22 mouse cellular contexts compared by ENCODE assay signal in the genomic region with DNA sequence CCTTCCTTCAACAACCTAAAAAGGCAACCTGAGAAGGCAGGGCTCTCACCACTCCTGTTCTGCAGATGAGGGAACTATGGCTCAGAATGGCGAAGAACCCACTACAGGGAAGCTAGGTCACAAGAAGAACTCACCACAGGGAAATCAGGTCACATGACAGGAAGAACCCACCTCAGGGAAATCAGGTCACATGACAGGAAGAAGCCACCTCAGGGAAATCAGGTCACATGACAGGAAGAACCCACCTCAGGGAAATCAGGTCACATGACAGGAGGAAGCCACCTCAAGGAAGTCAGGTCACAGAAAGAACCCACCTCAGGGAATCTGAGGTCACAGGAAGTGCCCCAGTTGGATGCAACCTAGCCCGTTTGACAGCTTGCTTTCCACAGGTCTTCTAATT.
DNase-seq lines count a peak whose midpoint lies in the region; TF ChIP-seq lines count a peak whose summit lies in the region.
"Had no signal": no experiment of that assay in that cellular context is flagged by ENCODE, and none has a peak within 500 bp of the region (broad histone marks: within the 10 kb centered on the region; RNA-seq: fewer than 3 reads in every experiment).

No protein-coding gene starts in this region.

- TF ChIP-seq CTCF in CH12.LX (conservative IDR thresholded peaks at IDR 0.05 in 1 of 2, IDR thresholded peaks at IDR 0.05 in 1 of 2; ENCODE audit: low read depth in 2 of 2, low read length in 2 of 2) = no peak

- H3K27me3 ChIP-seq in CH12.LX (replicated peaks) = peaks cover 12% of the 10 kb centered on the region
- H3K27me3 ChIP-seq: embryonic facial prominence, embryonic 12.5 days; embryonic facial prominence, embryonic 15.5 days; forebrain, embryonic 12.5 days; forebrain, embryonic 15.5 days; hindbrain, embryonic 12.5 days; hindbrain, embryonic 15.5 days had no signal

- H3K9ac ChIP-seq in CH12.LX (ENCODE audit: insufficient read depth, low read depth) = no peak overlapping the region
- H3K9ac ChIP-seq: embryonic facial prominence, embryonic 12.5 days; embryonic facial prominence, embryonic 15.5 days; forebrain, embryonic 12.5 days; forebrain, embryonic 15.5 days; hindbrain, embryonic 12.5 days; hindbrain, embryonic 15.5 days had no signal

- no peaks in the 10 kb centered on the region for H3K9me3 ChIP-seq in CH12.LX (replicated peaks; ENCODE audit: low read length)
- H3K9me3 ChIP-seq: embryonic facial prominence, embryonic 12.5 days; embryonic facial prominence, embryonic 15.5 days; forebrain, embryonic 12.5 days; forebrain, embryonic 15.5 days; hindbrain, embryonic 12.5 days; hindbrain, embryonic 15.5 days had no signal

- H3K27ac ChIP-seq in CH12.LX (ENCODE audit: insufficient read depth, low read depth) = no peak overlapping the region
- H3K27ac ChIP-seq: embryonic facial prominence, embryonic 12.5 days; embryonic facial prominence, embryonic 15.5 days; forebrain, embryonic 12.5 days; forebrain, embryonic 15.5 days; hindbrain, embryonic 12.5 days; hindbrain, embryonic 15.5 days had no signal

- TF ChIP-seq RAD21 in CH12.LX (IDR thresholded peaks at IDR 0.05; ENCODE audit: low read depth, low read length) = no peak

- no peak for TF ChIP-seq POLR2A in CH12.LX (IDR thresholded peaks at IDR 0.05; ENCODE audit: low read depth, low read length)

- in situ Hi-C loops in CH12.LX (cut with MboI; ENCODE audit: low pct_ligation_motif_present, low pct_unique_long_range_greater_than_20kb, low sequenced_read_pairs) = loop anchor here (10.0 kb wide), 1 partner anchor 164 kb away; no protein-coding TSS in a partner anchor

- no peak overlapping the region for H3K4me3 ChIP-seq in CH12.LX (replicated peaks in 1 of 3; ENCODE audit: low read depth in 2 of 3, low read length in 2 of 3, poor library complexity in 1 of 3)
- H3K4me3 ChIP-seq: embryonic facial prominence, embryonic 12.5 days; embryonic facial prominence, embryonic 15.5 days; forebrain, embryonic 12.5 days; forebrain, embryonic 15.5 days; hindbrain, embryonic 12.5 days; hindbrain, embryonic 15.5 days had no signal

- no peak for TF ChIP-seq EP300 in CH12.LX (IDR thresholded peaks at IDR 0.05; ENCODE audit: low read length)

- no peak overlapping the region for H3K4me2 ChIP-seq in CH12.LX (ENCODE audit: insufficient read depth, low read depth, poor library complexity, severe bottlenecking)
- H3K4me2 ChIP-seq: embryonic facial prominence, embryonic 12.5 days; embryonic facial prominence, embryonic 15.5 days; forebrain, embryonic 12.5 days; forebrain, embryonic 15.5 days; heart, embryonic 11.5 days; hindbrain, embryonic 12.5 days; hindbrain, embryonic 15.5 days had no signal

- DNase-seq in thymus, postnatal 0 days (ENCODE audit: low spot score) = peak; percentile 3
- DNase-seq in thymus, postnatal 25 days = no peak
- DNase-seq in CH12.LX (ENCODE audit: extremely low read depth) (peak; percentile 65), ZHBTc4 (ENCODE audit: low read depth, low spot score) (peak; percentile 35)
- no peak for DNase-seq in right cerebral cortex, adult 18-20 months
- DNase-seq in heart, adult 11 months = no peak
- DNase-seq: adrenal gland, adult 2 months; adrenal gland, postnatal 14 days; B cell, adult 2 months; cerebellum, adult 11 months; cerebellum, adult 2 months; cerebellum, adult 9-11 months; cerebellum, postnatal 25 days; gastrocnemius, postnatal 10 days; gastrocnemius, postnatal 36 days had no signal

- peaks cover 6 to 33% of the 10 kb centered on the region in 2 experiments for H3K4me1 ChIP-seq in CH12.LX (ENCODE audit: control insufficient read depth in 1 of 2, insufficient read depth in 2 of 2)
- H3K4me1 ChIP-seq: embryonic facial prominence, embryonic 12.5 days; forebrain, embryonic 15.5 days had no signal

- no peaks in the 10 kb centered on the region for H3K36me3 ChIP-seq in CH12.LX (replicated peaks in 1 of 2; ENCODE audit: control insufficient read depth in 1 of 2, insufficient read depth in 1 of 2, low read length in 1 of 2)
- H3K36me3 ChIP-seq: embryonic facial prominence, embryonic 12.5 days; embryonic facial prominence, embryonic 15.5 days; forebrain, embryonic 12.5 days; forebrain, embryonic 15.5 days; hindbrain, embryonic 12.5 days; hindbrain, embryonic 15.5 days had no signal

- no peaks in the 10 kb centered on the region for H3K79me2 ChIP-seq in CH12.LX (replicated peaks; ENCODE audit: control insufficient read depth, extremely low read depth, insufficient read depth, poor library complexity, severe bottlenecking)

- dilution Hi-C loops in CH12.LX (cut with MboI; ENCODE audit: extremely low pct_ligation_motif_present, extremely low pct_unique_long_range_greater_than_20kb, low sequenced_read_pairs) = no loop called here

TF ChIP-seq in CH12.LX, 34 proteins besides CTCF, POLR2A, EP300 and RAD21:
- TF ChIP-seq ZNF384 (IDR thresholded peaks at IDR 0.05; ENCODE audit: low read depth, low read length) (no peak), HCFC1 (IDR thresholded peaks at IDR 0.05; ENCODE audit: low read depth, low read length) (peak; percentile 46), ZMIZ1 (IDR thresholded peaks at IDR 0.05; ENCODE audit: low read depth, low read length) (no peak), USF2 (conservative IDR thresholded peaks at IDR 0.05; ENCODE audit: low read depth, low read length) (peak; percentile 95), JUND (conservative IDR thresholded peaks at IDR 0.05; ENCODE audit: low read depth, low read length) (no peak), USF1 (IDR thresholded peaks at IDR 0.05; ENCODE audit: low read depth, low read length) (peak; percentile 83), BHLHE40 (IDR thresholded peaks at IDR 0.05; ENCODE audit: low read depth, low read length) (peak; percentile 79), MAX (IDR thresholded peaks at IDR 0.05; ENCODE audit: low read length) (peak; percentile 69), ELF1 (IDR thresholded peaks at IDR 0.05; ENCODE audit: low read depth, low read length) (peak; percentile 75)

Comparison
In these comparisons a context has a peak if more than half of its experiments do, and no peak if none do; other contexts are left out.
1. DNase-seq: peak in thymus, postnatal 0 days (single experiment), CH12.LX (single experiment) and ZHBTc4 (single experiment); none in thymus, postnatal 25 days (single experiment), right cerebral cortex, adult 18-20 months (single experiment) and heart, adult 11 months (single experiment).